Mouse (Mus musculus): ENCODE data around the gene Prim2.
"Not testable (repeated sequence)": the region's sequence is repeated elsewhere in the genome, so short reads cannot be mapped to it uniquely, and the experiment has no call there.

Gene Prim2

DNA sequence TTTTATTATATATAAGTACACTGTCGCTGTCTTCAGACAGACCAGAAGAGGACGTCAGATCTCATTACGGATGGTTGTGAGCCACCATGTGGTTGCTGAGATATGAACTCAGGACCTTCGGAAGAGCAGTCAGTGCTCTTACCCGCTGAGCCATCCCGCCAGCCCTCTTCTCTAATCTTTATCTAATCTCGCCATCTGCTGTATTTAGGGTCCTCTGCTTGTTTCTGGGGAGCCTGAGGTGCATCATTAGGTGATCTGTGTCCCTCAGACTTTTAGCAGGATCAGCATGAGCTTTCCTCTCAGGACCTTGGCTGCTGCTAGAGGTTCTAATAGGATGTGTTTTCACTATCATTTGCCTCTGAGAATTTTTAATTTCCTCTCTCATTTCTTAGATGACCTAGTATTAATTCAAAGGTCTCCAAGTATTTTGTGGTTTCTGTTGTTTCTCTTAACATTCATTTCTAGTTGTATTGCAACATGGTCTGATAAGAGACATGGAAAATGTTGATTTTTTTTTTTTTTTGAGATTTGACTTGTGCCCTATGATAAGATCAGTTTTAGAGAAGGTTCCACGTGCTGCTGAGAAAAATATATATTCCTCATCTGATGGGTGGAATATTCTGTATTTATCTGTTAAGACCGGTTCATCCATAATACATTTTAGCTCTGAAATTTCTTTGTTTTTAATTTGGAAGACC is 49.4 kb downstream of the Prim2 start:
- in situ Hi-C loops (cut with MboI; ENCODE audit: unreplicated experiment in 2 of 2), result loop anchor here in 1 of 2 experiments (10.0 kb wide), 2 partner anchors 165 to 655 kb away; no protein-coding TSS in a partner anchor

DNA sequence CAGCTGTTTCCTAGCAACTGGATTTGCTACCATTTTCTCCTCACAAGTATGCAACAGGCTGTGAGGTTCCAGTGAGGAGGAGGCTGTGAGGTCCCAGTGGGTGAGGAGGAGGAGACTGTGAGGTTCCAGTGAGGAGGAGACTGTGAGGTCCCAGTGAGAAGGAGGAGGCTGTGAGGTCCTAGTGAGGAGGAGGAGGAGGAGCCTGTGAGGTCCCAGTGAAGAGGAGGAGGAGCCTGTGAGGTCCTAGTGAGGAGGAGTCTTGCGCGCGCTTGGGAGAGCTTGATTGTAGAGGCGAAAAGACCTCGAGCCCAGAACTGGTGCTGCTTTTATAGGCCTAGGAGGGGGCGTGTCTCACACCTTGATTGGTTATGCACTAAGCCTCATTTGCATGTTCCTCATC is 53.0 kb downstream of the Prim2 start:
- in situ Hi-C loops (cut with MboI; ENCODE audit: unreplicated experiment in 2 of 2), result not testable (repeated sequence)

DNA sequence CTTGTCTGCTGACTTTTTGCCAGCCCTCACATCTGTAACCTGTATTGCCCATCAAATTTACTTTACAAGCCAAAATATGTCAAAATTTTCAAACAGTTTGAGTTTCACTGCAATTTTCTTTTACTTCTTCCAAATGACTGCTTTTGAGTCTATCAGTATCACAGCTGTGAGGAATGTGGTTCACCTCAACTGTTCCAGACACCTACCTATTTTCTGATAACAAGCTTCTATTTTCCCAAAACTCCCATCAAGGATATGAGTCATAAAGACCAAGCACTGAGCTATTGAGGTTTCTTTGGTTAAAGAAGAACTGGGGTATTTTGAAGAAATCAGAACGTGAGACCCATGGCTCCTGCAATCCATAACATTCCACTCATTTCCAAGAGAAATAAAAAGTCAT is 57.5 kb downstream of the Prim2 start:
- in situ Hi-C loops (cut with MboI; ENCODE audit: unreplicated experiment in 2 of 2), result no loop called here

DNA sequence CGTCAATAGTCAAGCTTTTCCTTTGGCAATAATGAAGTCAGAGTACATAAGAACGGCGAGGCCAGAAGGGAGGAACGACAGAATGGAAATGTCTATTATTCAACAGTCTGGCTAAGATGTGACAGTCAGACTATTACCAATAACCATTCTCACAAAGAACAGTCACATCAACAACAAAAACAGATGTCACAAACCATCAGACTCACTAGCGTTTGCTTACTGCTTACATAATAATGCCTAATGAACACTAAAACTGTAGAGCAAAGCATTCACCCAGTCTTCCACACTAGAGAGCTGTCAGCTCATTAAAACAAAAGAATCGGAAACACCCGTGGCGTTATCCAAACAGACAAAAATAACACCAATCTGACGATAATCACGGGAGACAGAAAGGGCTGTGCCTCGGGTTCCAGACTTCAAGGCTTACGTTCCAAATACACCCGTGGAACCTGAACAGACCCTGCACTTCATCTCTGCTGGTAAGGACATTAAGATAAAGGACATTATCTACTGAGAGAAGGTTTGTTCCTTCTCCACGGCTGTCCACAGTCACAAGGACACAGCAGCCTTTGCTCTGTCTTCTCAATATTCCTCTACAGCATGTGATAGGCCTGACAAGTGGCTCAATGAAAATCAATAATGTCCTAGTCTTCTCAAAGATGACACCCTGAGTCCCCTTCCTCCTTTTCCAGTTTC is 59.4 kb downstream of the Prim2 start:
- in situ Hi-C loops (cut with MboI; ENCODE audit: unreplicated experiment in 2 of 2), result no loop called here

DNA sequence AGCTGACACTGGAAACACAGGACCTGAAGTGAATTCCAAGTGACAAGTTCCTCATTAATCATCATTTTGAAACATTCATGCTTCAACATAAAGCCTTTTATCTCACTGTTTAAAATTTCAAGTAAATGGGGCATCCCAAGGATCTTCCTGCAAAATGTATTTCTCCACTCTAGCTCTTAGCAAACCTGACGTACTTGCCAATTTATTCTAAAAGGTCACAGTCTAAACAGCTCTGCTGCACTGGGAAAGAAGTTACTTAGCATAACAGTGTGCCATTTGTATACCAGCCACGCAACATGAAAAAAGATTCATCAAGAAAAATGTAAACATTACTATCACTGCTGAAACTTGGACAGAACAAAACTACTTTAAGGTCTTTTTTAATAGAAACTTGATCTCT is 61.5 kb downstream of the Prim2 start:
- in situ Hi-C loops (cut with MboI; ENCODE audit: unreplicated experiment in 2 of 2), result no loop called here

DNA sequence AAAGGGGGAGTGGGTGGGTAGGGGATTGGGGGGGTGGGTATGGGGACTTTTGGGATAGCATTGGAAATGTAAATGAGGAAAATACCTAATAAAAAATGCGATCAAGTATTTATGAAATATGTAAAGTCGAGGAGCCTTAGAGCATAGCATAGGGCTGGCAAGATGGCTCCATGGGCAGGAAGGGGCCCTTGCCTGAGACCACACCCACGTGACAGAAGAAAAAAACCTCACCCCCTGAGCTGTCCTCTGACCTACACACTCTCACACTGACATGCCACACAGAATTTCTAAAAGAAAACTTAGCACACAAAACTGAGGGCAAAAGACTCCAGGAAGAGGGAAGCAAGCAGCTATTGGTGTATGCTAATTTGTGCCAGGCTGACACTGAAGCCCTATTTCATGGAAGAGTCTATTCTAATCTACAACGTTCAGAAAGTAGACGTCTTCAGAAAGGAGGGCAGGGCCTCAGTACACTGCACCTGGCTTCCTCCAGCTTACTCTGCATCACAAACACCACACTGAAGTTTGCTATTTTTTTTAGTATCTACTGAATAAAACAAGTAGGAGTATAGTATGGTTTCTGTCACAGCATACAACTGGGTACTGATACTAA is 65.4 kb downstream of the Prim2 start:
- in situ Hi-C loops (cut with MboI; ENCODE audit: unreplicated experiment in 2 of 2), result no loop called here

DNA sequence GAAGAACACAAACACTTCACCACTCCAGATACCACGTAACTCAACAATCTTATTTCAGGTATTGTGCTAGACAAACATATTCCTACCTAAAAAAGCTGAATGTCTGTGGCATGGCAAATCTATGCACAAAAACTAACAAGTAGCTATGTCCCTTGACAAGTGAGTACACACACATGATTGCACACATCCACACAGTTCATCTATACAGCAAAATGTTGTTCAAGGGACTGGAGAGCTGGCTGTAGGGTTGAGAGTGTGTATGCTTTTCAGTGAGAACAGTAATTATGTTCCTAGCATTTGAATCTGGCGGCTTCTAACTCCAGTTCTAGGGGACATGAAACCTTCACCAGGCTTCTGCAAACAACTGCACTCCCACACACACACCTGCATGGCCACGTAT is 69.9 kb downstream of the Prim2 start:
- in situ Hi-C loops (cut with MboI; ENCODE audit: unreplicated experiment in 2 of 2), result loop anchor here in 1 of 2 experiments (5.0 to 25.0 kb wide), 2 partner anchors 37 to 312 kb away; no protein-coding TSS in a partner anchor

DNA sequence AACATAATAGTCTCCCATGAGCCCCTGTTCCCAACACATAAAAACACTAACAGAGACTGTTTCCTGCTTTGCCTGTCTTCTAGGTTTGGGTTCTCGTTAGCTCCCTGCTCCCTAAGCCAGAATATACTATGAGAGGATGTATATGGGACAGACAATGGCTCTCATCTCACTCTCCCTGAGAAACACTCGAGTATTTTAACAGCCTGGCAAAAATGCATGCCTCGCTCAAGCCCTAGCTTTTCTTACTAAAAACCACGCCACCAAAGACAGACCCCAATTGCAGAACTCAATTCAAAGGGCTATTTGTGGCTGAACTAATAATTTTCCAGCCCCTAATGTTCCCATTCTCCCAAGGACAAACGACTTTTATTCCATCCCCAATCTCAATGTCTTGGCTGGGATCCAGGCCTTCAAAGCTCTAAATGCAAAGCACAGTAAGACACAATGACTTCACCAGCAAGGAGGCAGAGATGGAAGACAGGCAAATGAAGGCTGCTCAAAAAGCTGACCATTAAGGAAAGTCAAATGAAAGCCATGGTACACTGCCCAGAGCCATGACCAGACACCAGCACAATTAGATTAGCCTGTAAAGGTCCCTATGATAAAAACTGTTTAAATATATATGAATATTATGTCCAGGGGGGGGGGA is 70.5 kb downstream of the Prim2 start:
- in situ Hi-C loops (cut with MboI; ENCODE audit: unreplicated experiment in 2 of 2), result loop anchor here in 1 of 2 experiments (5.0 to 25.0 kb wide), 2 partner anchors 37 to 312 kb away; no protein-coding TSS in a partner anchor

DNA sequence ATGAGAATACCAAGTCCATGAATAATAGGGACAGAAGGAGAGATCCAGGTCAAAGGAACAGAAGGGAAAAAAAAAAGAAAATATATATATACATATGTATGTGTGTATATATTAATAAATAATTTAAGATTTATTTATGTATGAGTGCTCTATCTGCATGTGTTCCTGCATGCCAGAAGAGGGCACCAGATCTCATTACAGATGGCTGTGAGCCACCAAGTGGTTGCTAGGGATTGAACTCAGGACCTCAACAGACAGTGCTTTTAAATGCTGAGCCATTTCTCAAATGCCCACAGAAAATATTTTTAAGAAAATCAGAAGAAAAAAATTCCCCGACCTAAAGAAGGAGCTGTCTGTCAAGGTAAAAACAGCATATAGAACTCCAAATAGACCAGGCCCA is 72.6 kb downstream of the Prim2 start:
- in situ Hi-C loops (cut with MboI; ENCODE audit: unreplicated experiment in 2 of 2), result loop anchor here in 1 of 2 experiments (5.0 to 25.0 kb wide), 2 partner anchors 35 to 310 kb away; no protein-coding TSS in a partner anchor

DNA sequence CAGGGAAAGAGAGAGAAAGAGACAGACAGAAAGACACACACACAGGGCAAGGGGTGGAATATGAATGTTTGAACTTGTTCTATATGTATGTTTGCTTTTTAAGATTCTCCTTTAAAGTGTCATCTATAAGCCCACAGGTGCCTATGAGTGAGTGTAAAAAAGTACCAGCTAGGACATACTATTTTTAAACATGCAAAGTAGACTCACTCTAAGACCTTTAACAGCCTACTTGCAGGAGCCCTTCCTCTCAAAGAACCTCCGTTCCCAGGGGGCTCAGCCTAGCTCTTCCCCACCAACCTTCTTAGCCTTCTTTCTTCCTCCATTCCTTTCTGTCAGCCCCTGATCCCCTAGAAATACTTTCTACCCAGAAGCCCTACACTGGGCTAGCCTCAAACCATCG is 73.7 kb downstream of the Prim2 start:
- in situ Hi-C loops (cut with MboI; ENCODE audit: unreplicated experiment in 2 of 2), result loop anchor here in 1 of 2 experiments (5.0 to 25.0 kb wide), 2 partner anchors 34 to 309 kb away; no protein-coding TSS in a partner anchor

DNA sequence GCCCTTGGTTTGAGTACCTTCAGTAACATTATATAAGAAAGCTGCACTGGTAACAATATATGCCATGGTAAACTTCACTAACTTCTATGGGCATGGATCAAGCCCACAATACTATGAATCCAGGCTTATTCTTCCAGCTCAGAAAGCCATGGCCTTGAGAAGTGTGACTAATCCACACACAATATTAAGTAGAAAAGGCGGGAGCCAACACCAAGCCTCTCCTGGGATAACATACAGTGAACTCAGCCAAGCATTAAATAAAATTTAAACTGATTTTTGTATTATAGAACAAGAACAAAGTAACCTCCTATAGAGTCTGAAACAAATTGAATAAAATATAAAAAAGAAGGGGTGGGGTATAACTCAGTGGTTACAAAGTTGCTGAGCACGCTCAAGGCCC is 74.6 kb downstream of the Prim2 start:
- in situ Hi-C loops (cut with MboI; ENCODE audit: unreplicated experiment in 2 of 2), result loop anchor here in 1 of 2 experiments (5.0 to 25.0 kb wide), 2 partner anchors 33 to 308 kb away; no protein-coding TSS in a partner anchor

DNA sequence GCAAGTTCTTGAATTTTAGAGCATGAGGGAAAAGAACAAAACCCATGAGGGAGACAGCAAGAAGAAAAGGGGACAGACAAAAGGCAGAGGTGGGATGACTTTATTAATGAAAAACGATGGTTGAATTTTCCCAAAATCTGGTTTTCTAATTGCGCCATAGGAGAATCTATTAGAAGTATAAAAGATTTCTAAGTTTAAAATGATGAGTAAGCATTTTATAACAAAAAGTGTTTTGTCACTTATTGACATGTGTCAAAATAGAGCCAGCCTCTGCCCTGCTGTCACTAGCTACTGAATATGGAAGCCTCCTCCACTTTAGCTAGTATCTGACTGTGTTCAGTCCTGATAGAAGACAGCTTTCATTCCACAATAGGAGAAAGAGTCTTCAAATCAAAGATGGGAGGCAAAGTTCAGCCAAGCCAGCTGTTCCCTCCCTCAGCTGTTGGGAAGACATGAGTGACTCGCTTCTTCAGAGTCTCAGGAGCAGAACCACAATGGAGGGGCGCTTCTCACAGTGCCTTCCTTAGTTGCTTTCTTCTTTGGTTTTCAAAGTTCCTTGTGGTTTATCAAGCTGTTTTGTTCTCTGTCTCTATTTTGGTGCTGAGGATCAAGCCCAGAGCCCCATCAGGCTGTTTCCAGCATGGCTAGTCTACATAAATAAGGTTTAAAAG is 75.7 kb downstream of the Prim2 start:
- in situ Hi-C loops (cut with MboI; ENCODE audit: unreplicated experiment in 2 of 2), result loop anchor here in 1 of 2 experiments (25.0 kb wide), 1 partner anchor 307 kb away; no protein-coding TSS in a partner anchor

DNA sequence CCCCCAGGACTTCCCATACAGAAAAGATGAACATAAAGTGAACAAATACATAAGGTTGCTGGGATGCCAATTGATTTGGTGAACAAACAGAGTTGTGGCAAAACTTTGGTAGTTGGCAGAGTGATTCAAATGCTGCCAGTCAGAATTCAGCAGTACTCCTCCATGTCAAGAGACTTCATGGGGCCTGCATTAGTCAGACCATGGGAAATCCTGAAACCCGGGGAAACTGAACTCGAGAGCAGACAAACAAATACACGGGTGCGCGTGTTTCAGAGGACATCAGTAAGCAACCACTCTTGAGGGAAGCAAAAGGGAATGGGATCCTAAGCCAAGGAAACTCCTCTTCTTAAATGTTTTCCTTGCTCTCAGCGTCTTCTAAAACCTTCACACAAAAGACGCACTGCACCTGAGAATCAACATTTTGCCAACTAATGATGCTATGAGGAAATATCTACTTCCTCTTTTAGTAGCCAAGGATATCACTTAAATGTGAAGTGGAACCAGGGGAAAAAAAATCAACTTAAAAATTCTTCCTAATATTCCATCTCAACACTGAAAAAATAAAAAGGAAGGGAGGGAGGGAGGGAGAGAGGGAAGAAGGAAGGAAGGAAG is 77.5 kb downstream of the Prim2 start:
- in situ Hi-C loops (cut with MboI; ENCODE audit: unreplicated experiment in 2 of 2), result loop anchor here in 1 of 2 experiments (25.0 kb wide), 1 partner anchor 305 kb away; no protein-coding TSS in a partner anchor

DNA sequence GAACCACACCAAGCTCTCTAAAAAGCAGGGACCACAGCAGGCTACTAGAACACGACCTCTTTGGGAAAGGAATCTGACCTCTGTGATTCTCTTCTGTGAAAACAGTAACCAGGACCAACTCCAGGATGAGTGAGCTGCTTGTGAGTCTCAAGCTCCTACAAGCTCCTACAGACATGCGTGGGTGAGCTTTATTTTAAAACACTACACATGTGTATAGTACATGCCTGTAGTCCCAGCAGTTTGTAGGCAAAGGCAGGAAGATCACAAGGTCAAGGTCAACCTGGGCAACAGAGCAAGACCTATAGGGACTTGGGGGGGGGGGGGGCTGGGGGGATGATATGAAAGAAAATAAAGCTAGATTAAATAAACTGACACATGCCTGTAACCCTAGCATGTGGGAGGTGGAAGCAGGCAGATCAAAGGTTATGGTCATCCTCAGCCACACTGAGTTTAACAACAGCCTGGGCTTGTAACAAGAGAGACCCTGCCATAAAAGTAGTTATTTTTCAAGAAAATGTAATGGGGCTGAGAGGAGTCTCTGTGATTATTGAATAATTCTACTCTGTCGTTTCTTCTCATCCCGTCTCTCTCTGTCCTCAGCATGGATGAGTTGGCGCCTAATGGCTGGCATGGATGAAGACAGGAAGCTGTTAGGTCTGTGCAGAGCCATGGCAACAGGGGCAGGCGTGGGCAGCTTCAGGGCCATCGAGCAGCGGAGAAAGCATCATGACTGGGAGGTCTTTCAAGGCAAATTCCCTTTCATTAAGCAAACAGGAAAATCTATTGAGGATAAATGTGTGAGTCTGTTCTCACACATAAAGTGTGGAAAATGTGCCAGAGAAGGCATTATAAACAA is 78.8 kb downstream of the Prim2 start:
- in situ Hi-C loops (cut with MboI; ENCODE audit: unreplicated experiment in 2 of 2), result loop anchor here in 1 of 2 experiments (25.0 kb wide), 1 partner anchor 303 kb away; no protein-coding TSS in a partner anchor

DNA sequence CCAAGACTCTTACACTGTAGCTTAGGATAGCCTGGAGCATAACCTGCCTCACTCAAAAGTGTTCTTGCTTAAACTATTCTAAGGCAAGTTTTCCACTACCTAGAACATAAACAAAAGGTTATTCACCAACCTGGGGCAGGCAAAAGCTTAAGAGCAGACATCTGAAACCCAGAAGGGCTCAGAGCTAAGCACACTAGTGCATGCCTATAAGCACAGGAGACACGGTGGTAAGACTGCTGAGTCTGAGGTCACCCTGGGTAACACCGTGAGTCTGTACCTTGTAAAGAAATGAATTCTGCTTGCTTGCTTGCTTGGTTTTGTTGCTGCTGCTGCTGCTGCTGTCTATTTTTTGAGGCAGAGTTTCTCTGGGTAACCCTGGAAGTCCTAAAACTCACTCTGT is 80.1 kb downstream of the Prim2 start:
- in situ Hi-C loops (cut with MboI; ENCODE audit: unreplicated experiment in 2 of 2), result loop anchor here in 1 of 2 experiments (25.0 kb wide), 1 partner anchor 302 kb away; no protein-coding TSS in a partner anchor

DNA sequence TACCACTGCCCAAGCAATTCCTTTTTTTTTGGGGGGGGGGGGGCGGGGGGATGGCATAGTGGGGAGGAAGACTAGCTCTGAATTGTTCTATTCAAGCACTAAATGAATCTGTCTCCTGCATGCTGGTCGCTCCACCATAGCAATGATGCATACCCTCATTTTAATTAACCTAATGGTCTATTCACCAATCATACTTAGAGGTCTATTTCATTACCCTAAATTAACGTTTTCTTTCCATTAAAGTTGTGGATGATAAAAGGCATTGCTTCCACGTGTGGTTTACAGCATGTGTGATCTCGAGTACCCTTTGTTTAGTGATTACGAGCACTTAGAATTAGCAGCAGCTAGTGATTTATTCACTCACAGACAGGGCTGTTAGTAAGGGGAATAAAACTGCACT is 81.0 kb downstream of the Prim2 start:
- in situ Hi-C loops (cut with MboI; ENCODE audit: unreplicated experiment in 2 of 2), result loop anchor here in 1 of 2 experiments (25.0 kb wide), 1 partner anchor 301 kb away; no protein-coding TSS in a partner anchor

DNA sequence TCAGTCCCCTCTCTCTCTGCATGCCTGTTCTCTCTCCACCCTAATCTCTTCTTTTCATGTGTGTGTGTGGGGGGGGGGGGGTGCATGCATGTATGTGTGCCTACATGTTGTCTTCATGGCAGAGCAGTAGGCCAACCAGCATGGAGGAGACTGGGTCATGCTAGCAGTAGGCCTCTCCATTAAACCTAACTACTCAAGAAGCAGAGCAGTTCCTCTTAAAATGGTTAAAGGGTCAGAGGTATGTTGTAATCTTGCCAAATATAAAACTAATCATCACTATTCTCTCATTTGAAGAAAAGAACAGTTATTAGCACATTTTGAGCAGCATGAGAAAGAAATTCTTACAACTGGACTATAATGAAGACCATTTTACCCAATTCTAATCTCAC is 85.0 kb downstream of the Prim2 start:
- in situ Hi-C loops (cut with MboI; ENCODE audit: unreplicated experiment in 2 of 2), result loop anchor here in 1 of 2 experiments (25.0 kb wide), 1 partner anchor 297 kb away; no protein-coding TSS in a partner anchor
